Mouse (Mus musculus) embryonic facial prominence, embryonic 10.5 days (tissue): Measurements from ENCODE around the gene Dynlt3. TPM values are rescaled to one million over a fixed set of nuclear protein-coding genes. Genes with fewer than 3 reads are reported as not detected.
"Not testable (repeated sequence)": the region's sequence is repeated elsewhere in the genome, so short reads cannot be mapped to it uniquely, and the experiment has no call there.

ENCODE experiments used
- DNase-seq: peaks from one replicate; pipeline ENCODE4 v3.0.0-alpha.2; 2017; ENCODE audit warnings: low spot score
- H3K27ac ChIP-seq: fragments of 300-500 bp; sonication (generic); replicated peaks from 2 replicates; pipeline ENCODE4 v1.5.1; 2016; ENCODE audit warnings: mild to moderate bottlenecking
- H3K27me3 ChIP-seq: fragments of 300-500 bp; sonication (generic); replicated peaks from 2 replicates; pipeline ENCODE4 v1.6.1; 2016; ENCODE audit warnings: low read depth, mild to moderate bottlenecking; ENCODE audit not compliant: poor library complexity, severe bottlenecking
- H3K36me3 ChIP-seq: fragments of 300-500 bp; sonication (generic); replicated peaks from 2 replicates; pipeline ENCODE4 v1.6.1; 2016; ENCODE audit warnings: mild to moderate bottlenecking, moderate library complexity
- H3K4me1 ChIP-seq: fragments of 300-500 bp; sonication (generic); 2 replicates; pipeline ENCODE4 v1.6.1; 2016
- H3K4me3 ChIP-seq: fragments of 300-500 bp; sonication (generic); 2 replicates; pipeline ENCODE4 v1.5.1; 2016; ENCODE audit warnings: mild to moderate bottlenecking, moderate library complexity
- H3K9me3 ChIP-seq: fragments of 300-500 bp; sonication (generic); 2 replicates; pipeline ENCODE4 v1.6.1; 2016; ENCODE audit warnings: mild to moderate bottlenecking
- WGBS: fragments of 180-500 bp; shearing (Covaris S2); methylation state at CpG from one replicate; pipeline ENCODE4 v1.1.7; 2016; 5-methylcytosine and 5-hydroxymethylcytosine counted together
- polyA plus RNA-seq: library from polyadenylated mRNA; unstranded; fragments of >200 nt; fragmentation: Nextera tagmentation; extraction: Ambion mirVana; gene quantifications from 2 replicates; pipeline ENCODE4 v1.2.1, GENCODE M21; 2016

Gene Dynlt3
- polyA plus RNA-seq: 13.2 and 17.5 TPM in 2 replicates

DNA sequence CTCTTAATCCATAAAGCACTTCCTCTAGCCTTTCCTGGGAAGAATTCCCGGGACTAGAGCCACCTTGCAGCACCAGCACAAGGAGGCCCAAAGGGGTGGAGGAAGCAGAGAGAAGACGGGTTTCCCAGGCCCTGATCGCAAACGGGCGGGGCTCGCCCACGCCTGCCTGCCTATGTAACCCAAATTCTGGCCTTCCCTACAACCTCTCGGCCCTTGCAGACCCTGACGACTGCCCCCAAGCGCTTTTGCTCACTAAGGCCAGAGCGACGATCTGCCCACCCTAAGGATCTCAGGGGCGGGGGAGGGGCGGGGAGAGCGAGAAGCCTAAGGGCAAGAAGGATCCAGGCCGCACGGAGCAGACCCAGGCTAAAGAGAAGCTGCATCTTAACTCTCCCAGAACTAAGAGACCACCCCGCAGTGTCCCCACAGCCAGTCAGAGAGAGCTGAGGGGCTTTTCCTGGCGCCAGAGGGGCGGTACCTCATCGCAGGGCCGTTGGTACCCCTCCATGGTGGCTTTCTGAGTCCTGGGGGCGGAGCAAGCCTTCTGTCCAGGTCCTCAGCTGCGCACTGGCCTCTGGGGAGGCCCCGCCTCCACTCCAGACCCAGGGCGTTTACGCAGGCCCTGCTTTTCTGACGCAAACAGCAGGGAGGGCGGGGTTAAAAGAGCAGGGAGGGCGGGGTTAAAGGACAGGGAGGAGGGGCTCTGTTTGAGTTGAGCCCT lies at the start of gene Dynlt3:
Gene Dynlt3, minus strand, starts transcription at position 613 of the 721 bp plus-strand sequence.
- peak within 1 kb of the TSS; percentile 87 for H3K27ac ChIP-seq
- H3K9me3 ChIP-seq: peaks cover 2% of the 10 kb centered on the region; the same call in 1 of the 2 replicates
- H3K27me3 ChIP-seq: no peaks in the 10 kb centered on the region
- no peaks in the 10 kb centered on the region for H3K36me3 ChIP-seq
- 10% methylated on average over 30 of the region's 30 CpGs for WGBS
- H3K4me3 ChIP-seq: peak within 1 kb of the TSS; percentile 59
- DNase-seq: peak; percentile 88
- H3K4me1 ChIP-seq: no peaks in the 10 kb centered on the region

DNA sequence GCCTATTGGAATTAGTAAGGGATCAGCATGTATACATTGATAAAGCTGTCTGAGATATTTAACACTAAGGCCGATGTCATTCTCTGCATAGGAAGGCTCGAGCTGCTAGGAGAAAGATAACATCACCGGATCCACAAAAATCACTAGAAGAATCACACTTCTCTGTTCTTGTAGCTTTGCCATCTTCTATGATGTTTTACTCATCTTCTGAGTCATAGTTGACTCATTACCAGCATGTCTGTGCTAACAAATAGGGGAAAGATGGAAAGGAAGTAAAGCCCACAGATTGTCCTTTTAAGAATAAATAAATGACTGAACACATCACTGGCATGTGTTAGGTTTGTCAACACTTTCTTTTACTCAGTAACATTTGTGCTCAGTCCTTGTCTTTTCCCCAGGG lies 37.0 kb upstream of the Dynlt3 start:
- WGBS: 89% methylated on average over 3 of the region's 3 CpGs
- Histone ChIP-seq H3K27me3 (no peaks in the 10 kb centered on the region), H3K4me3 (no peak overlapping the region), H3K27ac (no peak overlapping the region), H3K36me3 (no peaks in the 10 kb centered on the region), H3K4me1 (no peaks in the 10 kb centered on the region), H3K9me3 (no peaks in the 10 kb centered on the region)
- DNase-seq: no peak

DNA sequence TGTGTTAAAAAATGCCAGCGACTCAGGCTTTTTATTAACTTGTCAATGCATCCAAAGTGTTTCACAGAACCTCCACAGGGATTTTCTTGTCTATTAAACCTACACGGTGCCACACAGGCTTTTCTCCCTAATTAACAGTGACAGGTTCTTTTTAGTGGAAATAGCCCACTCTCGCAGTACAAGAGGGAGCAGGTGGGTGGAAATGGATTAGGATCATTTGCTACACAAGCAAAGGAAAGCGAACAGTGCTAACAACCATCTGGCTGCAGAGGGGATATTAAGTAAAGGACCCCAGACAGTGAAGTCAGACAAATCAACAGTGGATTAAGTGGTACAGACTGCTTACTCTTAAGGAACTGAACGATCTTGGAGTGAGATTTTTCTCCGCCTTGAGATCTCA lies 33.2 kb upstream of the Dynlt3 start:
- H3K4me3 ChIP-seq: no peak overlapping the region
- no peak overlapping the region for H3K27ac ChIP-seq
- no peaks in the 10 kb centered on the region for H3K27me3 ChIP-seq
- no peaks in the 10 kb centered on the region for H3K4me1 ChIP-seq
- no peaks in the 10 kb centered on the region for H3K9me3 ChIP-seq
- no peaks in the 10 kb centered on the region for H3K36me3 ChIP-seq
- 62% methylated on average over 6 of the region's 6 CpGs for WGBS
- DNase-seq: no peak

DNA sequence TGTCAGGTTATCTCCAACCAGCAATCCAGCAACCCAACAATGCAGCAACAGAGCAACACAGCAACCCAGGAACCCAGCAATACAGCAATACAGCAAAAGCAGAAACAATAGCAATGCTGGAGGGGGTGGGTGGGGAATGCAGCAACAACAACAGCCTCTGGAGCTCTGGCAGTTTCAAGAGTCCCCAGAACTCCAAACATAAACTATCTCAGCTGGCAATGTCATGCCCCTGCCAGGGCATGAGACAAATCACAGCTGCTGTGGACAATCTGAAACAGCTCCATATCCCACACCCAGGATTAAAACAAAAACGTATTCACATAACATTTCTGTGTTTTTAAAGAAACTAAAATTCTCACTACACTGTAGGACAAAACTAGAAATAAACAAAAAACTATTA lies 9.2 kb upstream of the Dynlt3 start:
- DNase-seq: no peak
- H3K9me3 ChIP-seq: no peaks in the 10 kb centered on the region; the same call in 1 of the 2 replicates
- H3K36me3 ChIP-seq: no peaks in the 10 kb centered on the region
- no peaks in the 10 kb centered on the region for H3K4me1 ChIP-seq
- no peak overlapping the region for H3K27ac ChIP-seq
- H3K27me3 ChIP-seq: no peaks in the 10 kb centered on the region
- H3K4me3 ChIP-seq: no peak overlapping the region
- 80% methylated on average over 1 of the region's 1 CpGs for WGBS

DNA sequence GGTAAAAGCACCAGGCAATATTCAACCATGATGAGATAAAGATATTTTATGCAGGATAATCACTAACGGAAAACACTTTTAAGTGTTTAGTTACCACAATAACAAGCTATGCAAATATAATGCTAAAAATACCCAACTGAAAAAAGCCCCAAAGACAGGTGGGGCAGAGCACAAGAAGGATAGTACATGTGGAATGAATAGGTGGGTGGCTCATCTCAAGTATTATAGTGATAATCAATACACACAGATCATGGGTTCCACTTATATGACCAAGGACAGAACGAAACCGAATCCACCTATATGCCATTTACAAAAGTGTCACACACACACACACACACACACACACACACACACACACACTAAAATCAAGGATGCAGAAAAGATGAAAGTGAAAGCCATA lies 8.6 kb upstream of the Dynlt3 start:
- Histone ChIP-seq H3K4me3 (no peak overlapping the region), H3K27me3 (no peaks in the 10 kb centered on the region), H3K9me3 (no peaks in the 10 kb centered on the region), H3K27ac (no peak overlapping the region), H3K36me3 (no peaks in the 10 kb centered on the region), H3K4me1 (no peaks in the 10 kb centered on the region)
- DNase-seq: no peak
- 92% methylated on average over 3 of the region's 3 CpGs for WGBS

DNA sequence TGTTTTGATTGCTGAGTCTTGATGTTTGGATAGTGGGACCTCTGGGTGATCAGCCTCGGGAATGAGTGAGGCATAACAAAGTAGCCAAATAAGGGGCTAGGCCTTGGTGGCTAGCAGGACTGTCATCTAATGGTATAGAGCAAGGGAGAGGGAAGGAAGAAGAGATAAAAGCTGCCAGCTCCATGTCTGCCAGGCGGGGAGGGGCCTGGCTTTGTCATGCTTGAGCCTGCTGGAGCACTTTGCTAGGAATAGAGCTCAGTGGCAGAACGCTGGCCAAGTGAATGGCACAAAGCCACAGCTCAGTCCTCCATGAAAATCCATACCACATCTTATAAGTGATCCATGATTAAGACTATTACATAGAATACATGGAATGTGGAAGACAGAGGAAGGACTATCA lies 10.0 kb downstream of the Dynlt3 start:
- Histone ChIP-seq H3K4me3 (no peak overlapping the region), H3K27me3 (no peaks in the 10 kb centered on the region), H3K27ac (no peak overlapping the region), H3K36me3 (no peaks in the 10 kb centered on the region), H3K9me3 (no peaks in the 10 kb centered on the region), H3K4me1 (no peaks in the 10 kb centered on the region)
- no peak for DNase-seq
- 59% methylated on average over 3 of the region's 3 CpGs for WGBS

DNA sequence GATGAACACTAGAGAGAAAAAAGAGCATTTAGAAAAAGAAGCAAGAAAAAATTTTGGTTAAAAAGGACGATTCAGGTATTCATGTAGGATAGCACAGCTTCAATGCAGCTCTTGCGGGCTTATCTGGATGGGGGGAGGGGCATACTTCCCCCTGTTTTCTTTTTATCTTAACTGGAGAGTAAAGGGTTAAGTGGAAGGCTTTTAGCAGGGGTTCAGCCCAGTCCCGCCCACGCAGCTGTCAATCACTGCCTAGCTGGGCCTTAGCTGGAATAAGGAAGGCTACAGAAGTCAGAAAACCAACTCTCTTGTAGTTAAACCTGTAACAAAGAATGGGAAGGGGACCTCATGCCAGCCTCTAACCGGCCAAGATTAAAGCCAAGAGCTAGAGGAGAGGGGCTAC lies 22.2 kb downstream of the Dynlt3 start:
- H3K4me3 ChIP-seq, H3K4me1 ChIP-seq, H3K9me3 ChIP-seq, H3K27me3 ChIP-seq, H3K27ac ChIP-seq, DNase-seq, H3K36me3 ChIP-seq: not testable (repeated sequence)
- WGBS: 77% methylated on average over 5 of the region's 5 CpGs

DNA sequence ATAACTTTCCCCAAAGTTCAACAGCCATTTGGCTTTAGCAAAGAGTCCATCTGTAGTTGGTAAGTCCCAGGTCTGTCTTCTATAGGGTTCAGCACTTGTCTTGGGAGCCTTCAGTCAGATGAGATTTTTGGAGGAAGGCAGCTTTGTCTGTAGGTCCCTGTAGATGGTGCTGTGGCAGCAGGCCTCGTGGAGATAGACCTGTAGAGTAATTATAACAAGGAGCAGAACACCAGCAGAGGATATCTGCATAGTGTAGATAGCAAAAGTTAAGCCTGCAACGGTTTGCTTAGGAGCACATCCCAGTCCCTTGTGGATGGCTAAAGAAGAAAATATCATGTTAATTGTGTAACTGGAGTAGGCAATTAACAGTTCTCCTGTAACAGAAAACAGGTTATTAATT lies 22.7 kb downstream of the Dynlt3 start:
- DNase-seq, H3K4me1 ChIP-seq, H3K9me3 ChIP-seq, H3K4me3 ChIP-seq, H3K27ac ChIP-seq, H3K36me3 ChIP-seq, H3K27me3 ChIP-seq: not testable (repeated sequence)
- 65% methylated on average over 2 of the region's 2 CpGs for WGBS

Other genes starting within 250 kb of the Dynlt3 start
- gene Cybb, start 175.2 kb downstream of the Dynlt3 start, polyA plus RNA-seq: 0.52 and 0.69 TPM in 2 replicates
- not detected in 2 replicates for gene H2al1o, start 90.6 kb downstream of the Dynlt3 start, polyA plus RNA-seq
- gene Hypm, start 183.9 kb upstream of the Dynlt3 start, polyA plus RNA-seq: not detected in 2 replicates
- gene H2al3, start 186.7 kb upstream of the Dynlt3 start, polyA plus RNA-seq: not detected in 2 replicates
- gene Sytl5, start 222.6 kb upstream of the Dynlt3 start, polyA plus RNA-seq: 0.34 and 0.35 TPM in 2 replicates